Mouse (Mus musculus): ENCODE measurements around the gene Arl8b. TPM values are rescaled to one million over a fixed set of nuclear protein-coding genes. Genes with fewer than 3 reads are reported as not detected.

Gene Arl8b
- polyA plus RNA-seq, 1 experiment = 41.2 TPM

DNA sequence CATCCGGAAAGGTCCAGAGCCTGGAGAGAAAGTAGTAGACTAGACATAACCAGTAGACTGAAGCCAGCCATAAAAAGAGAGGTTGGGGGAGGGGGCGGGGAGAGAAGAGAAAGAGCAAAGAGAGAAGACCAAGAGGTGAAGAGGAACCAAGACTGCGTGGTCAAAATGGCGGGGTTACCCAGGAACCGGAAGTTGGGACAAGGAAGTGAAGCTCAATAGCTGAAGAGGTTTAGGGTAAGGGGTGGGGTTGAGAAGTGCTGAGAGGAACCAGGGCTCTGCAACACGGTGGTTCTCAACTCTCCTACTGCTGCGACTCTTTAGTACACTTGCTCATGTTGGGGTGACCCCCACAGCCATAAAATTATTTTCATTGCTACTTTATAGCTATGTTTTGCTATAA lies 27.0 kb upstream of the Arl8b start:
- no peak overlapping the region for H3K4me2 ChIP-seq (ENCODE audit: low read depth)
- H3K79me2 ChIP-seq (ENCODE audit: control insufficient read depth, insufficient read depth) = no peaks in the 10 kb centered on the region
- no peak overlapping the region for H3K4me3 ChIP-seq
- no peak overlapping the region for H3ac ChIP-seq (ENCODE audit: control insufficient read depth, insufficient read length)
- no peak for TF ChIP-seq MAX (IDR thresholded peaks at IDR 0.05; ENCODE audit: low read depth)
- TF ChIP-seq TCF3 (IDR thresholded peaks at IDR 0.05; ENCODE audit: insufficient read length, low read depth) = no peak
- TF ChIP-seq POLR2AphosphoS2 (IDR thresholded peaks at IDR 0.05; ENCODE audit: insufficient read length, low read depth) = no peak
- no peak for TF ChIP-seq E2F4 (IDR thresholded peaks at IDR 0.05; ENCODE audit: insufficient read depth)
- no peak for TF ChIP-seq SRF (IDR thresholded peaks at IDR 0.05; ENCODE audit: control insufficient read depth, insufficient read length, low read depth)
- no peak for TF ChIP-seq TCF12 (IDR thresholded peaks at IDR 0.05; ENCODE audit: insufficient read depth, poor library complexity, severe bottlenecking)
- TF ChIP-seq POLR2A (IDR thresholded peaks at IDR 0.05; ENCODE audit: insufficient read length, low read depth) = no peak
- peaks cover 4% of the 10 kb centered on the region for H3K27me3 ChIP-seq (ENCODE audit: control insufficient read depth, insufficient read depth, insufficient read length)
- no peaks in the 10 kb centered on the region for H3K36me3 ChIP-seq (ENCODE audit: control insufficient read depth, insufficient read depth)

DNA sequence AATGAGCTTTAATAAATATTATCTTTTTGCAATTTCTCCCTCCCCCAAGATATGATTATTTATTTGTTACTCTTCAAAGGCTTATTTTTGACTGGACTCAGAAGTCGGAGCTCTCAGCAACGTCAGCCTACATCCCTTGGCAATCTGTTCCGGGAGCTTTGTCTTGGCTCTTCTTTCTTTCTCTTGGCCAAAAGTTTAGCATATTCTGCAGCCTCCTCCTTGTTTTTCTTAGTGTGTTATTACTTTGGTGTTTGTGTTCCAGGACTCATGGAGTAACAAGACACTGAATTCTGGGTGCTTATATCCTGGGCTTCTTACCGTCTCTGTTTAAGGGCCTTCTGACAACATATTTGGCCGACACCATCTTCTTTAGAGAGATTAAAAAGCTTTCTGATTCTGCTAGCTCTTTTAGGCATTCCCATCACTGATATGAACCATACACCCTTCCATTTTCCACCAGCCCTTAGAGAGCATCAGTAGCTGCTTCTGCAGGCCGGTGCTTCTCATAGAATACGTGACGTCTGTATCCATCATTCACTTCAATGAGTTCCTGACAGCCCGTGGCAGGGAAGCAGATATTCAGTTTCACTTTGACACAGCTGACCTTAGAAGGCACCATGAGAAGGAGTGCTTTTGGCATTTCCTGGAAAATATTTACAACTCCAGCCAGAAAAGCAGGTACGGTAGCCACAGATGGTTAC lies 23.8 kb upstream of the Arl8b start:
- Histone ChIP-seq H3ac (ENCODE audit: control insufficient read depth, insufficient read length) (no peak overlapping the region), H3K36me3 (ENCODE audit: control insufficient read depth, insufficient read depth) (no peaks in the 10 kb centered on the region), H3K79me2 (ENCODE audit: control insufficient read depth, insufficient read depth) (no peaks in the 10 kb centered on the region), H3K4me2 (ENCODE audit: low read depth) (peak overlapping the region; percentile 55), H3K4me3 (no peak overlapping the region), H3K27me3 (ENCODE audit: control insufficient read depth, insufficient read depth, insufficient read length) (peaks cover 4% of the 10 kb centered on the region)
- TF ChIP-seq E2F4 (IDR thresholded peaks at IDR 0.05; ENCODE audit: insufficient read depth) (no peak), POLR2AphosphoS2 (IDR thresholded peaks at IDR 0.05; ENCODE audit: insufficient read length, low read depth) (no peak), MYOD1 (IDR thresholded peaks at IDR 0.05; ENCODE audit: control insufficient read depth in 1 of 3, insufficient read length in 2 of 3, low read depth in 2 of 3) (no peak), MAX (IDR thresholded peaks at IDR 0.05; ENCODE audit: low read depth) (no peak), SRF (IDR thresholded peaks at IDR 0.05; ENCODE audit: control insufficient read depth, insufficient read length, low read depth) (no peak), REST (IDR thresholded peaks at IDR 0.05; ENCODE audit: insufficient read depth, insufficient read length) (no peak), TCF3 (IDR thresholded peaks at IDR 0.05; ENCODE audit: insufficient read length, low read depth) (no peak), TCF12 (IDR thresholded peaks at IDR 0.05; ENCODE audit: insufficient read depth, poor library complexity, severe bottlenecking) (no peak), MYOG (IDR thresholded peaks at IDR 0.05; ENCODE audit: control insufficient read depth in 1 of 3, insufficient read depth in 1 of 3, insufficient read length in 2 of 3, low read depth in 2 of 3) (no peak), USF1 (IDR thresholded peaks at IDR 0.05; ENCODE audit: low read depth) (no peak), POLR2A (IDR thresholded peaks at IDR 0.05; ENCODE audit: insufficient read length, low read depth) (no peak), CEBPB (IDR thresholded peaks at IDR 0.05; ENCODE audit: insufficient read depth, poor library complexity, severe bottlenecking) (no peak)

DNA sequence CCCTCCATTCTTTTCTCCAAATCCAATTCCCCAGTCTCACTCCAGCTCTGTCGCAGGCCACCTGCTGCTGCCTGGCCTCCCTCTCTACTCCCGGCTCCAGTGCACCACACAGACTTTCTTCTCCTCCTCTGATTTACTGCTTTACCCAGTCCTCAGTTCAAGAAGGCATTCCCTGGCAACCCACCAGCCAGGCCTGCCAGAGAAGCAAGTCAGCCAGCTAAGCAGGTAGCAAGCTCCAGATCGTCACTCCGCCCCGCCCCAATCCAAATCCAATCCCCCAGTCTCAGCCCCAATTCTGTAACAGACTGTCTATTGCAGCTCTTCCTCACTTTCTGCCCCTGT lies 23.2 kb upstream of the Arl8b start:
- no peak for TF ChIP-seq REST (IDR thresholded peaks at IDR 0.05; ENCODE audit: insufficient read depth, insufficient read length)
- no peak for TF ChIP-seq MYOG (IDR thresholded peaks at IDR 0.05; ENCODE audit: control insufficient read depth in 1 of 3, insufficient read depth in 1 of 3, insufficient read length in 2 of 3, low read depth in 2 of 3)
- no peak for TF ChIP-seq MYOD1 (IDR thresholded peaks at IDR 0.05; ENCODE audit: control insufficient read depth in 1 of 3, insufficient read length in 2 of 3, low read depth in 2 of 3)
- TF ChIP-seq POLR2AphosphoS2 (IDR thresholded peaks at IDR 0.05; ENCODE audit: insufficient read length, low read depth) = no peak
- no peak for TF ChIP-seq TCF3 (IDR thresholded peaks at IDR 0.05; ENCODE audit: insufficient read length, low read depth)
- no peak for TF ChIP-seq E2F4 (IDR thresholded peaks at IDR 0.05; ENCODE audit: insufficient read depth)
- no peak for TF ChIP-seq CEBPB (IDR thresholded peaks at IDR 0.05; ENCODE audit: insufficient read depth, poor library complexity, severe bottlenecking)
- Histone ChIP-seq H3ac (ENCODE audit: control insufficient read depth, insufficient read length) (no peak overlapping the region), H3K4me2 (ENCODE audit: low read depth) (peak overlapping the region; percentile 55), H3K79me2 (ENCODE audit: control insufficient read depth, insufficient read depth) (no peaks in the 10 kb centered on the region), H3K27me3 (ENCODE audit: control insufficient read depth, insufficient read depth, insufficient read length) (peaks cover 4% of the 10 kb centered on the region), H3K4me3 (no peak overlapping the region), H3K36me3 (ENCODE audit: control insufficient read depth, insufficient read depth) (no peaks in the 10 kb centered on the region)

DNA sequence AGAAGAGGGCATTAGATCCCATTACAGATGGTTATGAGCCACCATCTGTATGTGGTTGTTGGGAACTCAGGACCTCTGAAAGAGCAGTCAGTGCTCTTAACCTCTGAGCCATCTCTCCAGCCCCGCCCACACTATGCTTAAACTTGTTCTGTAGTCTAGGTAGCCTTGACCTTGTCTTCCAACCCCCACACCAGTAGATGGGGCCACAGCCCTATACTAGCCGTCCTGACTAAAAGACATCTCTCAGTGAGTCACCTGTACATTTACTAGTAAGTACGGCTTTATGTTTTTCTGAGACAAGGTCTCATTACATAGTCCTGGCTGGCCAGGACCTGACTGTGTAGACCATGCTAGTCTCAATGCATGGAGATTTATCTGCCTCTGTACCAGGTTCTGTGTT lies 12.0 kb upstream of the Arl8b start:
- Histone ChIP-seq H3K4me3 (no peak overlapping the region), H3K27me3 (ENCODE audit: control insufficient read depth, insufficient read depth, insufficient read length) (peaks cover 7% of the 10 kb centered on the region), H3K4me2 (ENCODE audit: low read depth) (no peak overlapping the region), H3ac (ENCODE audit: control insufficient read depth, insufficient read length) (no peak overlapping the region), H3K36me3 (ENCODE audit: control insufficient read depth, insufficient read depth) (no peaks in the 10 kb centered on the region), H3K79me2 (ENCODE audit: control insufficient read depth, insufficient read depth) (no peaks in the 10 kb centered on the region)
- TF ChIP-seq TCF3 (IDR thresholded peaks at IDR 0.05; ENCODE audit: insufficient read length, low read depth) (no peak), REST (IDR thresholded peaks at IDR 0.05; ENCODE audit: insufficient read depth, insufficient read length) (no peak), POLR2A (IDR thresholded peaks at IDR 0.05; ENCODE audit: insufficient read length, low read depth) (no peak), MYOG (IDR thresholded peaks at IDR 0.05; ENCODE audit: control insufficient read depth in 1 of 3, insufficient read depth in 1 of 3, insufficient read length in 2 of 3, low read depth in 2 of 3) (no peak), CEBPB (IDR thresholded peaks at IDR 0.05; ENCODE audit: insufficient read depth, poor library complexity, severe bottlenecking) (no peak), E2F4 (IDR thresholded peaks at IDR 0.05; ENCODE audit: insufficient read depth) (no peak), SRF (IDR thresholded peaks at IDR 0.05; ENCODE audit: control insufficient read depth, insufficient read length, low read depth) (no peak), POLR2AphosphoS2 (IDR thresholded peaks at IDR 0.05; ENCODE audit: insufficient read length, low read depth) (no peak)

DNA sequence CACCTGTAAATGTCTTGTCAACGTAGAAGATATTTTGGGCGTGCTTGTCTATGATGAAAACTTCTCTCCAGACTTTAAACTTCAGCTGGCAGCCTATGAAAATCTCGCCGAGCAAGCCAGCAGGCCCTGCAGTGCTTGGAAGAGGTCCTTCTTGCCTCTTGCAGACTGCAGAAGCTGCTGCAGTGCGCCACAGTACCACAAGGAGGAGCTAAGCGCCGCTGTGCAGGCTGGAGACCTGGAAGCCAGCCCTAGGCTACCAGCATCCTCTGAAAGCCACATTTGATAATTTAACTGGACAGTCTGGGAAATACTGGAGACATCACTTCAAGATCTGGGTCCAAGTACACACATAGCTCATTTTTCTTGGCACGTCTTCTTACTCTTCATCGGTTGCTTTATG lies 10.0 kb upstream of the Arl8b start:
- Histone ChIP-seq H3K4me3 (no peak overlapping the region), H3K36me3 (ENCODE audit: control insufficient read depth, insufficient read depth) (no peaks in the 10 kb centered on the region), H3K27me3 (ENCODE audit: control insufficient read depth, insufficient read depth, insufficient read length) (peaks cover 7% of the 10 kb centered on the region), H3K4me2 (ENCODE audit: low read depth) (no peak overlapping the region), H3K79me2 (ENCODE audit: control insufficient read depth, insufficient read depth) (no peaks in the 10 kb centered on the region), H3ac (ENCODE audit: control insufficient read depth, insufficient read length) (no peak overlapping the region)
- TF ChIP-seq POLR2A (IDR thresholded peaks at IDR 0.05; ENCODE audit: insufficient read length, low read depth) = no peak
- TF ChIP-seq MYOG (IDR thresholded peaks at IDR 0.05; ENCODE audit: control insufficient read depth in 1 of 3, insufficient read depth in 1 of 3, insufficient read length in 2 of 3, low read depth in 2 of 3) = no peak
- TF ChIP-seq MAX (IDR thresholded peaks at IDR 0.05; ENCODE audit: low read depth) = no peak
- no peak for TF ChIP-seq TCF3 (IDR thresholded peaks at IDR 0.05; ENCODE audit: insufficient read length, low read depth)
- no peak for TF ChIP-seq E2F4 (IDR thresholded peaks at IDR 0.05; ENCODE audit: insufficient read depth)
- TF ChIP-seq POLR2AphosphoS2 (IDR thresholded peaks at IDR 0.05; ENCODE audit: insufficient read length, low read depth) = no peak

Measured in myocyte (in vitro differentiated cells).